Mouse (Mus musculus) cerebellum, adult 2 months (tissue): ENCODE results near the gene Vamp2. TPM values are rescaled to one million over a fixed set of nuclear protein-coding genes. Genes with fewer than 3 reads are reported as not detected.
A peak's percentile ranks its signal among the peaks of the same experiment; 100 is the strongest.

Experiments
- DNase-seq, 2 experiments: peaks; one replicate each; pipeline ENCODE4 v3.0.0; 2021
- H3K27ac ChIP-seq: fragments of 200-500 bp; 2 replicates; pipeline ENCODE4 v1.5.1; 2012; ENCODE audit warnings: low read length, control low read depth, inconsistent platforms; ENCODE audit not compliant: insufficient read depth
- H3K27me3 ChIP-seq: fragments of 200-500 bp; 2 replicates; pipeline ENCODE4 v1.6.1; 2012; ENCODE audit warnings: inconsistent platforms, mild to moderate bottlenecking, low read length, moderate library complexity; ENCODE audit not compliant: control insufficient read depth, insufficient read depth
- H3K4me1 ChIP-seq: fragments of 200-500 bp; 2 replicates; pipeline ENCODE4 v1.6.1; 2011; ENCODE audit warnings: low read length; ENCODE audit not compliant: control insufficient read depth, insufficient read depth
- H3K4me3 ChIP-seq: fragments of 200-500 bp; replicated peaks from 2 replicates; pipeline ENCODE3; 2011; ENCODE audit warnings: mild to moderate bottlenecking, low read depth, low read length, control low read depth; ENCODE audit not compliant: insufficient read depth
- CTCF ChIP-seq: fragments of 200-500 bp; IDR thresholded peaks from 2 replicates; pipeline ENCODE4 v1.5.1; 2011; ENCODE audit warnings: low read depth, mild to moderate bottlenecking, control low read depth, low read length, moderate library complexity, borderline replicate concordance; ENCODE audit not compliant: insufficient read depth
- POLR2A ChIP-seq: fragments of 200-500 bp; IDR thresholded peaks from 2 replicates; pipeline ENCODE4 v1.6.1; 2011; ENCODE audit warnings: low read length, control low read depth, borderline replicate concordance; ENCODE audit not compliant: insufficient read depth
- WGBS: fragments of 180-500 bp; shearing (Covaris S2); methylation state at CpG from one replicate; pipeline ENCODE4 v1.1.7; 2018; 5-methylcytosine and 5-hydroxymethylcytosine counted together
- polyA plus RNA-seq: library from polyadenylated mRNA; depleted of rRNA; stranded (reverse); fragments of >200 nt; gene quantifications from 2 replicates; pipeline ENCODE4 v1.2.3, GENCODE M21; 2012

The Vamp2 gene
- polyA plus RNA-seq, 1 experiment = 672 TPM

GRCm38 (mm10) chr11:69099177-69099914, 11.1 kb downstream of the Vamp2 start:
- TF ChIP-seq CTCF = 0 out of 2 replicates have a peak, but pooled peaks have one; percentile 4
- no peak for TF ChIP-seq POLR2A
- under 1% methylated on average over 22 of the region's 22 CpGs for WGBS
- H3K4me3 ChIP-seq = peak overlapping the region; percentile 90
- H3K4me1 ChIP-seq = peaks cover 46% of the 10 kb centered on the region
- H3K27ac ChIP-seq = peak overlapping the region; percentile 99
- peak; percentile 82 to 83 for DNase-seq
- H3K27me3 ChIP-seq = no peaks in the 10 kb centered on the region

- WGBS = 1% methylated on average over 23 of the region's 23 CpGs
- Histone ChIP-seq H3K4me3 (peak overlapping the region; percentile 90), H3K27me3 (no peaks in the 10 kb centered on the region), H3K27ac (peak overlapping the region; percentile 99), H3K4me1 (peaks cover 49% of the 10 kb centered on the region)
- TF ChIP-seq POLR2A (peak; percentile 59; the same call in 1 of the 2 replicates), CTCF (no peak)
- peak; percentile 93 to 96 for DNase-seq
Measured at GRCm38 (mm10) chr11:69099915-69100345, 11.6 kb downstream of the Vamp2 start.

- no peak for TF ChIP-seq CTCF
- no peak for TF ChIP-seq POLR2A
- WGBS = 65% methylated on average over 20 of the region's 20 CpGs
- Histone ChIP-seq H3K4me1 (peaks cover 51% of the 10 kb centered on the region), H3K27ac (peak overlapping the region; percentile 96), H3K4me3 (peak overlapping the region; percentile 90), H3K27me3 (no peaks in the 10 kb centered on the region)
- DNase-seq = peak; percentile 46 to 54
Measured at GRCm38 (mm10) chr11:69100639-69101360, 12.5 kb downstream of the Vamp2 start.

GRCm38 (mm10) chr11:69101604-69102402, 13.5 kb downstream of the Vamp2 start:
- peak in 1 of 2 experiments; percentile 33 for DNase-seq
- H3K27me3 ChIP-seq = no peaks in the 10 kb centered on the region
- peaks cover 52% of the 10 kb centered on the region for H3K4me1 ChIP-seq
- peak overlapping the region; percentile 6; the same call in 1 of the 2 replicates for H3K27ac ChIP-seq
- TF ChIP-seq POLR2A = no peak
- no peak for TF ChIP-seq CTCF
- WGBS = 80% methylated on average over 21 of the region's 21 CpGs
- no peak overlapping the region for H3K4me3 ChIP-seq

- Histone ChIP-seq H3K4me1 (peaks cover 52% of the 10 kb centered on the region), H3K27ac (peak overlapping the region; percentile 6; the same call in 1 of the 2 replicates), H3K4me3 (peak overlapping the region; percentile 32), H3K27me3 (no peaks in the 10 kb centered on the region)
- DNase-seq = peak; percentile 71 to 86
- WGBS = 36% methylated on average over 7 of the region's 7 CpGs
- TF ChIP-seq POLR2A = peak; percentile 22; the same call in 1 of the 2 replicates
- no peak for TF ChIP-seq CTCF
Measured at GRCm38 (mm10) chr11:69102403-69102725, 14.1 kb downstream of the Vamp2 start.

- H3K4me1 ChIP-seq = peaks cover 44% of the 10 kb centered on the region
- whole genome bisulfite sequencing = 95% methylated on average over 14 of the region's 14 CpGs
Measured at GRCm38 (mm10) chr11:69103121-69103520, 14.8 kb downstream of the Vamp2 start.

More at GRCm38 (mm10) chr11:69103121-69103520, 14.8 kb downstream of the Vamp2 start:
- peak; percentile 28 to 31 for DNase-seq
- TF ChIP-seq POLR2A (no peak), CTCF (no peak)
- H3K4me3 ChIP-seq = no peak overlapping the region
- no peak overlapping the region for H3K27ac ChIP-seq
- no peaks in the 10 kb centered on the region for H3K27me3 ChIP-seq
